Mouse (Mus musculus) adrenal gland, adult 2 months (tissue): ENCODE data around the gene Lmnb2. TPM values are rescaled to one million over a fixed set of nuclear protein-coding genes. Genes with fewer than 3 reads are reported as not detected.
A peak's percentile ranks its signal among the peaks of the same experiment; 100 is the strongest.

Experiments
- DNase-seq: peaks from one replicate; pipeline ENCODE4 v3.0.0; 2021
- long read RNA-seq: library from polyadenylated mRNA; stranded (forward); transcript quantifications from one replicate; pipeline ENCODE4 v2.0.0, GENCODE M21; 2021
- polyA plus RNA-seq: library from polyadenylated mRNA; depleted of rRNA; stranded (reverse); fragments of >200 nt; gene quantifications from 2 replicates; pipeline ENCODE4 v1.2.3, GENCODE M21; 2012; rRNA removed
- total RNA-seq, 2 experiments: library from RNA; stranded (reverse); gene quantifications; 2 replicates each; pipeline ENCODE4 v1.2.3; 2021

The Lmnb2 gene
- total RNA-seq: 10 to 100 TPM; 10.8 to 11.4 TPM
- polyA plus RNA-seq: 16.2 and 17.9 TPM in 2 replicates
- long read RNA-seq, transcript Lmnb2-201 (12 exons, 3,531 nt): major isoform, 16 of 20 reads
- long read RNA-seq, partial matches to known transcripts: 2 of 20 reads
- long read RNA-seq, other reads (novel, unspliced or antisense): 2 of 20 reads

DNA sequence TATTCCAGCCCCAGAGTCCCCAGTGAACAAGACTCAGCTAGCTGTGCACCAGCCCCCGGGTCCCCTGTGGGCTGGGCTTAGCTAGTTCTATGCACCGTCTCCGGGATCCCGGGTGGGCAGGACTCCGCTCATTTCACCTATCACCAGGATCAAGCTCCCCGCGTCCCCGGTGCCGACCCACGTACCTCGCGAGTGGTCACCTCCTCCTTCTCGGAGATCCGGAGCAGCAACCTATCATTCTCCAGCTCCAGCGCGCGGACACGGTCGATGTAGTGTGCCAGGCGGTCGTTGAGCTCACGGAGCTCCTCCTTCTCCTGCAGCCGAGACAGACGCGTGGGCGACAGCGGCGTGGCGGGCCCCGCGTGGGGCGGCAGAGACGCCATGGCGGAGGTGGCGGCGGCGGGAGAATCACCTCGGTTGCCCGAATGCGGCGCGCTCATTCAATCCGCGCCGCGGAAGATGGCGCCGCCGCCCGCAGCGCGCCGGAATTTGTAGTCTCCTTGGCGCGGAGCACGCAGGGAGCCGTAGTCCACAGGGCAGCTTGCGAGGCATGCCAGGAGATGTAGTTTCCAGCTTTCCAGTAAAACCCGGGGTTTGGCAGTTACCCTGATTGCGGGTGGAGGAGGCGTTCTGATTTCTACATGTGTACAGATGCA lies at the start of gene Lmnb2:
Gene Lmnb2, minus strand, starts transcription at position 467 of the 656 bp plus-strand sequence.
- DNase-seq: peak; percentile 83

DNA sequence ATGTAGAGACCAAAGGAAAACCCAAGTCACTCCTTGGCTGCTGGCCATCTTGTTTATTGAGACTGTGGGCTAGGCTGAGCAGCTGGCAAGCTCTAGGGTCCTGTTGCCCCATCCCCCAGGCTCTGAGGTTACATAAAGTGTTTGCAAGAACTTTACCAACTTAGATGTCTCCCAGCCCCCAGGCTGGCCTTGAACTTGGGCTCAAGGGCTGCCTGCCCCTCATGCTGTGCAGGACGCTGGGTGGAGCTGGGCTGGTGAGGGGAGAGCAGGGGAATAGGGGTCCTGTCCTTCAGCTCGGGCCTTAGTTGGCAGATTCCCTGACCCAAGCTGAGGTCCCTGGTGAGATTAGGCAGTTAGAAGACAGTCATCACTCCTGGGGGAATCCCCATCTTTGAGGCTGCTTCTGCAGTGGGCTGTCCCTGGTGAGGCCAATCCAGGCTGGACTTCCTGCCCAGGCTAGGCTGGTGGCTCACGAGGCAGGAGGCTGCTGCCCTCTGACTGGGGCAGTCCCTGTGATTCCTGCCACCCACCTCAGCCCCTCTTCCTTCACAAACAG lies 49.1 kb upstream of the Lmnb2 start:
- DNase-seq: peak; percentile 72

DNA sequence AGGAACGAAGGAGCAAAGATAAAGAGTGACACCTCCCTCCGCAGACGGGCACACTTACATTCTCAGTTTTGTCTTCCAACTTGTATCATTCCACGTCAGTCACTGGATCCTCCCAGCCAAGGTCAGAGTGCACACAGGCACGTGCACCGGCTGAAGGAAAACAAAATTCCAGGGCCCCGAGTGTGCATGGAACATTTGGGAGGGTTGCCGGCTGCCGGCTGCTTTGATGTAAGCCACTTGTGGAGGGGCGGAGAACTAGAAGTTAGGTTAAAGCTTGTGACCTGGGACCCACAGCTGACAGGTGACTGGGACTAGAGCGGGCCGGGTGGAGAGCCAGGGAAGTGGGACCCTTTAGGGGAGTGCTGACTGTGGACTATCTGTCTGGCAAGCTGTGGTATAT lies 48.3 kb upstream of the Lmnb2 start:
- peak; percentile 84 for DNase-seq

DNA sequence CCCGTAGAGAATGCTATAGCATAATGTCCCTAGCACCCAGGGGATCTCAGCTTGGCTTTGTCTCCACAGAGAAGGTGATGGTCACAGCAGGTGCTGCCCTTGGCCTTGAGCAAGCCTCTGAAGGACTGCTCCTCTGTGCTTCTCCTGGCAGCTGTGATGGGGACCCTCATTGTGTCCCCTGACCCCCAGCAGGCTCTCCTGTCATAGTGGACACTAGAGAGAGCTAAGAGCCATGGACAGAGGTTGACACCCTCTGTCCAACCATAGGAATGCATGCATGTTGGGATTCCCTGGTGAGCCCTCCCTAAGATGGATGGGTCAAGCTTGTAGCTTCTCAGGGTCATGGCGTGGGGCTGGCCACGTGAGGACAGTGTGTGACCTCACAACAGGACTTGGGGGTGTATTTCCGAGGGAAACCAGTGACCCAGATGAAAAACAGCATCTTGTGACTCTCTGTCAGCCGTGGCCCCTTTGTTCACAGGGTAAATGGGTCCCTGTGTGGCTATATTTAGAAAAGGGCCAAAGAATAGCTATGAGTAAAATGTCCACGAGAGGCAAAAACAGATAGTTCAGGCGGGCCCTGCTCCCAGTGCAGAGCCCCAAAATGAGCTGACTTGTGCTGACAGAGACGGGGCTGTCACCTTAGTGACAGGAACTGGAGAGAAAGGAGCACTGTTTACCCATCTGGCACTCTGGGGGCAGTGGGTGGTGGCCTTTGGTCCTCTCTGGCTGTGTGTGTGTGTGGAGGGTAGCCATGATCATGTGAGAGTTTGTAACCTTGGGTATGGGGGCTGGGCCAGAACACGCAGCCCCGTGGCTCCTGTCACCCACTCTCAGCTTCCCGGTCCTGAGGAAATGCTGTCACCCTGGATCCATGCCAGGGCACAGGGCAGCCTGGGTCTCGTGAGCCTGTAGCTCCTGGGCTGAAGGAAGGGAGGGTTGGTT lies 45.3 kb upstream of the Lmnb2 start:
- DNase-seq: peak; percentile 78

DNA sequence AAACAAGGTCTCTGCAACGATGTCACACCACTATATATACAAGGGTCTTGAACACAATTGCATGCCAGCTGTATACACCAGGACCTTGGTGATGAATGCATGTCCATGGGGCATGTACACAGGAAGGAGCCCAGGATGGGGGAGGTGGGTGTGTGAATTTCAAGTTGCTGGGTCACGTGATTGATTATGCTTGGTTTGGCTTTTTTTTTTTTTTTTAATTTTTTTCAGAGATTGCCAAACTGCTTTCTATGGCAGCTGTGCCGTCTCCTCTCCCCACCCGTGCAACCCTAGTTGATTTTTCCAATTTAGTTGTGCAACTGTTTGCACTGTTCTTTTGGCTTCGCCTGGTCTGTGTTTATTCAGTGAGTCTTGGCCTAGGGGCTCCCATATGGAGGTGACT lies 44.5 kb upstream of the Lmnb2 start:
- no peak for DNase-seq

DNA sequence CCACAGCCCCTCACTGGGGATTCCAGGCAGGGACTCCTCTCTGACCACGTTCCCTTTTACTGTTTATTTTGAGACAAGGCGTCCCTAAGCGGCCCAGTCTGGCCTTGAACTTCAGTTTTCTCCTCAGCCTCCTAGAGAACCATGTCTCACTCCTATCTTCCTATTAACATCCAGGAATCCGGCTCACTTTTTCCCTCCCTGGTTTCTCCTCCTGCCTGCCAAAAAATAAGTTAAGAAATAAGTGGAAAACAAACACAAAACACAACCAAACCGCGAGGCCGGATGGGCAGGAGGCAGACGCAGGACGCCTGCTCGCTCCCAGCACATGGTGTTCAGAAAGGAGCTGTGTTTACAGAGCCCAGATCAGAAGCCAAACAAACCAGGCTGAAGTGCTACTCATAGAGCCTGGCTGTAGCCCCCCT lies 44.0 kb upstream of the Lmnb2 start:
- DNase-seq: peak; percentile 66

DNA sequence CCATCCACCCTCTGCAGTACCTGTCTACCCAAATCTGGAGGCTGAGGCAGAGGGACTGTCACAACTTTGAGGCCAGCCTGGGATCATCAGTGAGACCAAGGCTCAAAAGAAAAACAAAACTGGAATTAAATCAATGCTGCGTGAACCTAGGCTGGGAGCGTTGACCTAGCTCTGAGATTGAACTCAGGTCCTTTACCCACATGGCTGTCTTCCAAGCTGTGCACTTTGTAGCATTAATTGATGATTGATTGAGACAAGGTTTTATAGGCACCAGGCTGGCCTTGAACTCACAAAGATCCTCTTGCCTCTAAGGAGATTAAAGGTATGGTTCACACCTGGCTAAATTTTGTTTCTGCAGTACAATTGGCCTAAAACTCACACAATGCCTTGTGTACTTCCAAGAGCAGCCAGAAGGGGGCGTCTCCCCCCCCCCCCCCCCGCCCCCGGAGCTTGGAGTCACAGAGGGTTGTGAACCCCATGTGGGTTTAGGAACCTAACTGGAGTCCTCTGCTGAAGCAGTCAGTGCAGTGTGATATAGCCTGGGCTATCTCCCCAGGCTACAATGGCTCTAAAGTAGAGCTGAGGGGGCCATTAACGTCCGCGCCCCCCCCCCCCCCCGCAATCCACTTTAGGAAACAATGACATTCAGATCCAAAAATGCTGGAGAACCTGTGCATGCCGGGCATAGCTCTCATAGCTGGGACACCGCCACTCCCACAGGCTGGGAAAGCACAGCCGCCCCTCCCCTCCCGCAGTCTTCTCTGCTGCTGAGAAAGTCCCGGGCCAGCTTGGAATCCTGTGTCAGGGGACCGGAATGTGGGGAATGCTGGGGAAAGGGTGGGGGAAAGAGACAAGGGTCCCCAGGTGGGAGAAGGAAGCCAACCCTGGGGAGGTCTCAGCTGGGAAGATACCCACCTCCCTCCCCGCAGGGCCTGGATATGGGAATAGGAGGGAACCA lies 42.8 kb upstream of the Lmnb2 start:
- DNase-seq: peak; percentile 74

DNA sequence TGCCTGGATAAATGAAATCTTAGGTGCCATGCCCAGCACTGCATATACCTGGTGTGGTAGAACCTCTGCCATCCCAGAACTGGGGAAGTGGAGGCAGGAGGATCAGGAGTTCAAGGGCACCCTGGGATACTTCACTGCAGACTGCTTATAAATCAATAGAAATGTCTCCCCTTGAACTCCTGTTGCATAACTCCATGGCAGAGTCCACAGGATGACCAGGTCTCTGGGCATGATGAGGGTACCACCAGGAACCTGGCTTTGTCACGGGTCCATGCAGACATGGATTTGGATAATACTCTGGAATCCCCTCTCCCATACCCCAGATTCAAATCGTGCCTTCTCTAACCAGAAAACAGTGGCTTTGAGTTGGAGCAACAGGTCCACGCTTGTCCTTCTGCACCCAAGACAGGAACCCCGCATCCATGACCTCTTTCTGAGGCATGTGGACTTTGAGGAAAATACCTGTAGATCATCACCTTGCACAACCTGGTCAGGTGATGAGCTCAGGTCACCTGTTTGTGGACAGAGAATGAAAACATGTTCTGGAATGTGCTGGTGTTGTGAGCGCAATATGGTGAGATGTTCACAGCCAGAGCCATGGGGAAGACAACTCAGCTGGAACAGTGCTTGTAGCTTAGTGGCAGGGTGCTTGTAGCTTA lies 41.1 kb upstream of the Lmnb2 start:
- DNase-seq: no peak

DNA sequence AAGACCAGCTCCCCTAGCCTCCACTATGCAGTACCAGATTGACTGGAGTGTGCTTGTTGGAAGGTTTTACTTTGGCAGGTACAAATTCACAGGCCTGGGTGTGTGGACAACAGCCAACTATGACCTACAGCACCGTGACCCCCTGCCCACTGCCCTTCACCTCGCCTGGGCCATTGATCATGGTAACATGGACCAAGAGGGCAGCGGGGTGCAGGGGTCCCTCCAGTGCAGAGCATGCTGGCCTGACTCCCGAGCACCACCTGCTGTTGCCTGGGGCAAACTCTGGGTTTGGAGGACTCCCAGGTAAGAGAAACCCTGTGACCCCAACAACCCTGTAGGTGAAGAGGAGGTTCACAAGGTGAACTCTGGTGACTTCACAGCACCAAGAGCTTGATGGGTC lies 39.7 kb upstream of the Lmnb2 start:
- DNase-seq: no peak

DNA sequence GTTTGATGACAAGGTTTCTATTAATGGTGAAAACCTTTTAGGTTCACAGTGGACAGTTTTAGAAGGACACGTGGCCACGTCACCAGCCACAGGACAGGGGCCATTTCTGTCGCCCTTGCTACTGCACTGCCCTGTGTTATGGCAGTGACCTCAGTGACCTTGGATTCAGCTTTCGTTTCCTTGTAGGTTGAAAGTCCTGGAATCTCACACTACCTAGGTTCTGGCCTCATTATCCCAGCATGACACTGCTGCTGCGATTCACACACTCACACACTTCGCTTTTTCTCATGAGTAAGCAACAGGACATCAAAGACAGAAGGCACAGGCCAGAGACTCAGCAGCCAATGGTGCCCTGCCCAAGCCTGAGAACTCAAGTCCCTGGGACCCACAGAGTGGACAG lies 38.9 kb upstream of the Lmnb2 start:
- no peak for DNase-seq

DNA sequence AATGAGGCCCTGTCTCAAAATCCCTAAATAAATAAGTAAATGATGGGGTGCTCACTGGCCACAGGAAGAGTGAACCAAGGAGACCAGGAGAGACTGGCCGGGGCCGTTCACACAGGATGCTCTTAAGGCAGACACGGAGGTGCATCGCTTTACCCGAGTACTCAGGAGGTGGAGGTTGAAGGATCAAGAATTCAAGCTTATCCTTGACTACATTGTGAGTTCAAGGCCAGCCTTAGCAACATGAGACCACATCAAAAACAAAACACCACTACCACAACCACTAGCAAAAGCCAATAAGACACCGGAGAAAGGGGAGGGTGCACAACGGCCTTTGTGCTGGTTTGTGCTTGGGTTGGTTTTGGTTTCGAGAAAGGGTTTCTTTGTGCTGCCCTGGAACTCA lies 38.3 kb upstream of the Lmnb2 start:
- no peak for DNase-seq

DNA sequence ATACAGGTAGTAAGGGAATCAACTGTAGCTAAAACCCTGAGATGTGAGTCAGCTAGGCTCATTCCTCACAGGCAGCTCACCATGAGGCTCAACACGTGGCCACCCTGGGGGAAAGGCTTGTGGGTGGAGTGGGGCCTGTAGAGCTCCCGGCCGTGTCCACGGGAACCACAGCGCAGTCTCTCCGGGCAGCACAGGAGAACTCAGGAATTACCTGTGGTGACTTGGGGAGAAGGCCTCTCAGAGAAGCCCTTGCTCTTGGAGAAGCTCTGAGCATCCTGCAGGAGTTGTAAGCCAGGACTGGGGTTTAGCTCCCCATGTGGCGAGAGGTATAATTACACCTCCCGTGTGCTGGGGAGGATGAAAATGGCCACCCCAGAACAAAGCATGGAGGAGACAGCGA lies 37.5 kb upstream of the Lmnb2 start:
- DNase-seq: peak; percentile 71

DNA sequence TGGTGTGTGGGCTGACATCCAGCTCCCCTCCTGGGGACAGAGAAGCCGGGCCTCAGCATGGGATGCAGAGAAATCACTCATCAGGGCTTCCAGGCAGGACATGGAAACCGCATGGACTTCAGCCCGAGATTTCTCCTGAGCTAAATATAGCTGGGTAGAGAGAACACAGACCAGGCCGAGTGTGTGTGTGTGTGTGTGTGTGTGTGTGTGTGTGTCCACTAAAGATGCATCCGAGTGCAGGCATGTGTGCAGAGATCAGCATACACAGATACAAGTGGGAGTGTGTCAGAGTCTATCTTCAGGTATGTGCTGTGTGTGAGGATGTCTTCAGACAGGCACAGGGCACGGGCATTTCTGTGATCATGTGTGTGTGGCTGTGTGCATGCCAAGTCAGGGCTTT lies 36.8 kb upstream of the Lmnb2 start:
- no peak for DNase-seq

DNA sequence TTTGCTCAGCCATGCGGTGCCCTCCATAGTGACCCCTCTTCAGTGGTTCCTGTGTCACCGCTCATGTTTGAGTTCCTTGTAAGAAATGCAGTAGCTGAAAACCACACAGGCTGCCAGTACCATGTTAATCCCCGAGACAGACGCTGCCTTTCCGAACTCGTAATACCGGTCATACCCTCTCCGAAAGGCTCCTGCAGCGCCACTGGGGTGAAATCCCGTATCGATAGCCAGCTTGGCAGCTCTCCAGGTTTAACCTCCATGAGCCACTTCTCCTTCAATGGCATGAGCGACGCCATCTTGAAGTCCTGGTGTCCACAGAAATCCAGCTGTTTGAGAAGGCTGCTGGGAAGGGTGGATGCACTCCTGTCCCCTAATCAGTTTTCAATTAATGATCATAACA lies 36.4 kb upstream of the Lmnb2 start:
- no peak for DNase-seq

DNA sequence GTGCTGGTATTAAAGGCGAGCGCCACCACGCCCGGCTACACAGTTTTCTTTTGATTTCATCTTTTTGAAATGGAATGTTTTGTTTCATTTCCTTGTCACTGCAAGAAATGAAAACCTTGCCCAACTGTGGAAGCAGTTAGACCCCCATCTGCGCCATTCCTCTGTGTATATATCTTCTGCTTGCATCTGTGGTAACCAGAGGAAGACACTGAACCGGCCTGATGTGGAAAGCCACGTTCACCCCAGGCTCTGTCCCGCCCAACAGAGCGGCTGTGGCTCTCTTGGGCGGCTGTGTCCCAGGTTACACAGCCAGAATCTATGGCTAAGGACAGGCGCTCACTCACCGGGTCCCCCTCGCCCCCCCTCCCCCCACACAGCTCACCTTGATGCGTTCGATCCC lies 34.4 kb upstream of the Lmnb2 start:
- no peak for DNase-seq

DNA sequence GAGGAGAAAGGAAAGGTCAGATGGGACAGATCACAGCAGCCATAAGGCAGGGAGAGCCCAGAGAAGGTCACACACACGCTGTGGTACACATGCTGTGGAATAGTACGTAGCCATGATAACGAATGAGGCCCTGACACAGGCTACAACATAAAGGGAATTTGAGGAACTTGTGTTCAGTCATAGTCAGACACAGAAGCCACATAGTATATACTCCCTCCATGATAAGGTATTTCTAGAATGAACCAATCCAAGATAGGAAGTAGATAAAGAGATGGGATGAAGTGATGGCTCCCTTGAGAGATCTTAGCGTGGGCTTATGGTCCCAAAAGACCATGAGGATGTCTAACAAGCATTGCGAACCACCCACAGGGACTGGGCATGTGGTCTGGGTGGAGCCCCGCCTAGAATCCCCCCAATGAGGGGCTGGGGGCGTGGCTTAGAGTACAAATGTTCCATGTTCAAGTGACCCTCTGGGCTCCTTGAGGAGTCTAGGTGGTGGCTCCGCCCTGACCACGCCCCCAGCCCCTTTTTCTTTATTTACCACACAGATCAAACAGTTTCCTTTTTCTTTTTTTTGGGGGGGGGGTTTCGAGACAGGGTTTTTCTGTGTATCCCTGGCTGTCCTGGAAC lies 33.8 kb upstream of the Lmnb2 start:
- DNase-seq: no peak

DNA sequence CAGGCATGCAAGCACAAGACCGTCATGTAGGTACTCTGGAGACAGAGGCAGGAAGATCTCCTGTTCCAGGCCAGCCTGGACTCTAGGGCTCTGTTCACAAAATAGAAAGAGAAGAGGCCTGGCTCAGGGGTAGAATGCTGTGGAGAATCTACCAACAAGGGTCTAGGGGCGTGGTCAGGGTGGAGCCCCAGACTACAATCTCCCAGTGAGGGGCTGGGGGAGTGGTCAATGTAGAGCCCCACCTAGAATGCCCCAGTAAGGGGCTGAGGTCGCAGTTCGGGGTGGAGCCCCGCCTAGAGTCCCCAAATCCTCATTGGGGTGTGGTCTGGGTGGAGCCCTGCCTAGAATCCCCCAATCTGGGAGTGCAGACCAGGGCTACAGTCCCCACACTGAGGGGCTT lies 32.3 kb upstream of the Lmnb2 start:
- DNase-seq: no peak

DNA sequence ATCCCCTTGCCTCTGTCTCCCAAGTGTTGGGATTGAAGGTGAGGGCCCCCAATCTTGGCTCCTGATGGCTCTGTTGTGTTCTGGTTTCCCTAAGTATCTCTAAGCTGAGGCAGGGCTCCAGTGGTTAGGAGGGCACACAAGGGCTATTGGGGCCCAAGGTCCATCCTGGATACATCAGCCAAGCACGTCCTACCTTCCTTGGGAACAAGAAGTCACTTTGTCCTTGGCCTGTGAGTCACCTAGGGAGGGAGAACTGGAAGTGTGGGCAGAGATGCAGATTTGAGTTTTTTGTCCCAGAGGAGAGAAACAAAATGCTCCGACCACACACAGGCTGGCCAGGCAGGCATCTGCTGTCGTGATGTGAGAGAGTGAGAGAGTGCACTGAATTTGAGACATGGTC lies 31.0 kb upstream of the Lmnb2 start:
- peak; percentile 76 for DNase-seq

DNA sequence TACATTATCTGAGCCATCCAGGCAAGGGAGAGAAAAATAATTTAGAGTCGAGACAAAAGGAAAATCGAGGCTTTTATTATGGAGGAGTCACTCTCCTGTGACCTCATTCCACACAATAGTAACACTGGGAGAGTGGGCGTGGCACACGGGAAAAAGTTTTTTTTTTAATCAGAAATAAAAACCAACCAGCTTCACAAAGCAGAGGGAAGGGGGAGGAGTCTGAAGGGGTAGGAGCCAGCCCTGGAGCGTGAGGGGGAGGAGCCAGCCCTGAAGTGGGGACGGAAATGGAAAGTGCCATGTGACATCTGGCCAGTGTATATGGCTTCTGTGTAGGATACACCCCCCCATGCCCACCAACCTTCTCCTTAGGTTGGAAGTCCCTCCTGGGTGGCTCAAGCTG lies 30.5 kb upstream of the Lmnb2 start:
- no peak for DNase-seq

DNA sequence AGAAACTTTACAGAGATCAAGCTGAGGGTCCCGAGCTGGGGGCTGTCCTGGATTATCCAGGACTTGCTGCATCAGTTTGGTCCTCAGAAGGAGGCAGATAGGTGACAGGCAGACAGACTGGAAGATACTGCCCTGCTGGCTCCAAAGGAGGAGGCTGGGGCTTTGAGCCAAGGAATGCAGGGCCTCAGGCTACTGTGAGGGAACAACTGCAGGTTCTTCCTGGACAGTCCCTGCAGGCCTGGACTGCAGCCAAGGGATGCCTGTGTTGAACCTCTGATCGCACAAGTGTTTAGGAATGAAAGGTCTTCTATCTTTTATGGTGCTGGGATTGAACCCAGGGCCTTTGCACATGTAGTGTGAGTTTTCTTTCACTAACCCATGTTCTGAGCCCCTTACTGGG lies 29.8 kb upstream of the Lmnb2 start:
- peak; percentile 66 for DNase-seq
